Mouse (Mus musculus) CH12.LX (cell line): ENCODE data around the gene Nacc1. TPM values are rescaled to one million over a fixed set of nuclear protein-coding genes. Genes with fewer than 3 reads are reported as not detected.

Source experiments
- DNase-seq: peaks from one replicate; pipeline ENCODE4 v3.0.0-alpha.2; 2013; ENCODE audit errors: extremely low read depth
- H3K27ac ChIP-seq: 2 replicates; pipeline ENCODE4 v1.5.1; 2012; ENCODE audit warnings: low read depth, mild to moderate bottlenecking, control low read depth, moderate library complexity; ENCODE audit not compliant: insufficient read depth
- H3K27me3 ChIP-seq: replicated peaks from 2 replicates; pipeline ENCODE3; 2012; ENCODE audit warnings: inconsistent platforms
- H3K36me3 ChIP-seq, 2 experiments: replicated peaks in 1 of 2; 2 replicates each; pipeline versions ENCODE3 to v1.6.1; 2012; ENCODE audit warnings: inconsistent platforms in 1 of 2, low read length in 1 of 2, mild to moderate bottlenecking in 1 of 2, mixed read lengths in 1 of 2, moderate library complexity in 1 of 2; ENCODE audit not compliant: control insufficient read depth in 1 of 2, insufficient read depth in 1 of 2
- H3K4me1 ChIP-seq, 2 experiments: 2 replicates each; pipeline ENCODE4 v1.6.1; 2012; ENCODE audit warnings: inconsistent platforms in 1 of 2, moderate library complexity in 1 of 2; ENCODE audit not compliant: insufficient read depth in 2 of 2, control insufficient read depth in 1 of 2
- H3K4me2 ChIP-seq: 2 replicates; pipeline ENCODE4 v1.6.1; 2012; ENCODE audit warnings: low read depth, mild to moderate bottlenecking, control low read depth; ENCODE audit not compliant: poor library complexity, insufficient read depth, severe bottlenecking
- H3K4me3 ChIP-seq, 3 experiments: fragments of 150-350 bp in 1 of 3; sonication (generic) in 1 of 3; replicated peaks in 1 of 3; 2 replicates each; pipeline versions ENCODE3 to v1.5.1; 2011 to 2012; ENCODE audit warnings: low read depth in 2 of 3, low read length in 2 of 3, mild to moderate bottlenecking in 2 of 3, moderate library complexity in 2 of 3, control low read depth in 1 of 3, improper control_type of control experiment in 1 of 3, inconsistent platforms in 1 of 3, mixed read lengths in 1 of 3; ENCODE audit not compliant: poor library complexity in 1 of 3
- H3K79me2 ChIP-seq: replicated peaks from 2 replicates; pipeline ENCODE4 v1.6.1; 2012; ENCODE audit warnings: mild to moderate bottlenecking, moderate library complexity; ENCODE audit not compliant: control insufficient read depth, poor library complexity, insufficient read depth, severe bottlenecking; ENCODE audit errors: extremely low read depth
- H3K9ac ChIP-seq: 2 replicates; pipeline ENCODE4 v1.6.1; 2012; ENCODE audit warnings: low read depth, mild to moderate bottlenecking, control low read depth, moderate library complexity; ENCODE audit not compliant: insufficient read depth
- H3K9me3 ChIP-seq: replicated peaks from 2 replicates; pipeline ENCODE3; 2012; ENCODE audit warnings: low read length, inconsistent platforms, mixed read lengths
- BHLHE40 ChIP-seq: IDR thresholded peaks from 2 replicates; pipeline ENCODE4 v1.6.1; 2011; ENCODE audit warnings: mild to moderate bottlenecking, low read depth, low read length, improper control_type of control experiment
- CHD1 ChIP-seq: IDR thresholded peaks from 2 replicates; pipeline ENCODE4 v1.6.1; 2012; ENCODE audit warnings: low read depth, low read length, improper control_type of control experiment, inconsistent platforms
- CHD2 ChIP-seq: IDR thresholded peaks from 2 replicates; pipeline ENCODE4 v1.6.1; 2011; ENCODE audit warnings: low read length, improper control_type of control experiment
- CTCF ChIP-seq, 2 experiments: IDR thresholded peaks in 1 of 2; conservative IDR thresholded peaks in 1 of 2; 2 replicates each; pipeline ENCODE4 v1.5.1; 2011 to 2012; ENCODE audit warnings: low read depth in 2 of 2, low read length in 2 of 2, improper control_type of control experiment in 1 of 2, inconsistent platforms in 1 of 2, mild to moderate bottlenecking in 1 of 2, moderate library complexity in 1 of 2
- ELF1 ChIP-seq: IDR thresholded peaks from 2 replicates; pipeline ENCODE4 v1.6.1; 2014; ENCODE audit warnings: low read depth, mild to moderate bottlenecking, inconsistent platforms, low read length, improper control_type of control experiment
- EP300 ChIP-seq: IDR thresholded peaks from 2 replicates; pipeline ENCODE4 v1.6.1; 2011; ENCODE audit warnings: low read length, improper control_type of control experiment
- GABPA ChIP-seq: IDR thresholded peaks from 2 replicates; pipeline ENCODE4 v1.6.1; 2012; ENCODE audit warnings: low read depth, low read length, improper control_type of control experiment, inconsistent platforms; ENCODE audit not compliant: insufficient replicate concordance
- IRF4 ChIP-seq: IDR thresholded peaks from 2 replicates; pipeline ENCODE4 v1.6.1; 2014; ENCODE audit warnings: low read depth, mild to moderate bottlenecking, inconsistent platforms, low read length, improper control_type of control experiment
- KAT2A ChIP-seq: IDR thresholded peaks from 2 replicates; pipeline ENCODE4 v1.6.1; 2012; ENCODE audit warnings: low read length, improper control_type of control experiment, inconsistent platforms; ENCODE audit not compliant: insufficient replicate concordance
- MEF2A ChIP-seq: IDR thresholded peaks from 2 replicates; pipeline ENCODE4 v1.6.1; 2014; ENCODE audit warnings: low read depth, mild to moderate bottlenecking, inconsistent platforms, low read length, improper control_type of control experiment, borderline replicate concordance
- MXI1 ChIP-seq: IDR thresholded peaks from 2 replicates; pipeline ENCODE4 v1.6.1; 2011; ENCODE audit warnings: mild to moderate bottlenecking, low read depth, low read length, improper control_type of control experiment
- NELFE ChIP-seq: IDR thresholded peaks from 2 replicates; pipeline ENCODE4 v1.6.1; 2011; ENCODE audit warnings: low read depth, low read length, improper control_type of control experiment
- NRF1 ChIP-seq: IDR thresholded peaks from 2 replicates; pipeline ENCODE4 v1.6.1; 2014; ENCODE audit warnings: low read depth, mild to moderate bottlenecking, inconsistent platforms, low read length, improper control_type of control experiment, moderate library complexity
- PAX5 ChIP-seq: IDR thresholded peaks from 2 replicates; pipeline ENCODE4 v1.6.1; 2012; ENCODE audit warnings: low read length, inconsistent platforms, mixed read lengths
- POLR2A ChIP-seq: IDR thresholded peaks from 2 replicates; pipeline ENCODE4 v1.6.1; 2011; ENCODE audit warnings: low read depth, mild to moderate bottlenecking, improper control_type of control experiment, low read length
- RAD21 ChIP-seq: IDR thresholded peaks from 2 replicates; pipeline ENCODE4 v1.6.1; 2011; ENCODE audit warnings: low read depth, mild to moderate bottlenecking, low read length, improper control_type of control experiment, moderate library complexity
- SIN3A ChIP-seq: IDR thresholded peaks from 2 replicates; pipeline ENCODE4 v1.6.1; 2012; ENCODE audit warnings: low read length, improper control_type of control experiment, inconsistent platforms
- SMC3 ChIP-seq: IDR thresholded peaks from 2 replicates; pipeline ENCODE4 v1.6.1; 2011; ENCODE audit warnings: low read depth, low read length, improper control_type of control experiment
- TCF12 ChIP-seq: IDR thresholded peaks from 2 replicates; pipeline ENCODE4 v1.6.1; 2014; ENCODE audit warnings: low read depth, mild to moderate bottlenecking, inconsistent platforms, low read length, improper control_type of control experiment
- USF1 ChIP-seq: IDR thresholded peaks from 2 replicates; pipeline ENCODE4 v1.6.1; 2014; ENCODE audit warnings: low read depth, mild to moderate bottlenecking, inconsistent platforms, low read length, improper control_type of control experiment
- ZNF384 ChIP-seq: IDR thresholded peaks from 2 replicates; pipeline ENCODE4 v1.6.1; 2012; ENCODE audit warnings: low read depth, low read length, improper control_type of control experiment, inconsistent platforms
- dilution Hi-C: fragments of 300-500 bp; cut with MboI; formaldehyde crosslinking; loops from 2 replicates; pipeline ENCODE4 v1.14.3; 2020; ENCODE audit warnings: low sequenced_read_pairs; ENCODE audit not compliant: extremely low pct_unique_long_range_greater_than_20kb, extremely low pct_ligation_motif_present
- in situ Hi-C: fragments of 300-500 bp; cut with MboI; formaldehyde crosslinking; loops from 3 replicates; pipeline ENCODE4 v1.14.3; 2019; ENCODE audit warnings: low sequenced_read_pairs, low pct_ligation_motif_present, low pct_unique_long_range_greater_than_20kb, mixed read lengths
- polyA plus RNA-seq: library from polyadenylated mRNA; unstranded; fragments of >175 nt; gene quantifications from 2 replicates; pipeline ENCODE4 v1.2.1, GENCODE M21; 2012; ENCODE audit warnings: low read depth; ENCODE audit not compliant: insufficient read length
- total RNA-seq, 2 experiments: library from RNA; depleted of rRNA; stranded (reverse); fragments of 300-350 nt in 1 of 2; fragments of >200 nt in 1 of 2; gene quantifications; 2 replicates each; pipeline ENCODE4 v1.2.3; 2012 to 2014

Gene Nacc1
- total and polyA plus RNA-seq, 3 experiments: 23.3 to 84.1 (median 45.1) TPM

DNA sequence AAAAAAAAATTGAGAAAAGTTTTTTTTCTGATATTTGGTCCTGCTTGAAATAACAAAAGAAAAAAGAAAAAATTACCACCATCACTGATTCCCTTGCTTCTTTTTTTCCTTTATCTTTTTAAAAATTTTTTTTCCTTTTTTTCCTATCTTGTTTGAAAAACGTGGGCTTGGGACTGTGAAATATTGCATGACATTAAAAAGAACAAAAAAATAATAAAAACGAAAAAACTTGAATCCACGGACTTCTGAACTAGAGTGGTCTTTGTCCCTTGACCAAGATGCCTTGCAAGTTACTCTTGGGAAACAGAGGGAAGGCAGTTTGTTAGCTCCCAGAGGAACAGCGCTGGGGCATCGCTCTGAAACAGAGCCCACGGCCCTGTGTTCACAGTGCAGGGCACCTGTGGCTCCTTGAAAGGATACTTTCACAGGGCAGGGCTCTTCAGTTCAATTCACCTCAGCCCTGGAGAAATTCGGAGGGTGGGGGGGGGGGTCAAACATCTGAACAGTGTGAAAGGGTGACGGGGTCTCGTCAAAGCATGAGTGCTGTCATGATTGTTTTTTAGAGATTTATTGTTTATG lies 47.6 kb downstream of the Nacc1 start:
- TF ChIP-seq EP300 (no peak), NELFE (no peak), ZNF384 (0 out of 2 replicates have a peak, but pooled peaks have one; percentile 5), CHD1 (peak; percentile 83; the same call in 1 of the 2 replicates)
- no peak for DNase-seq
- H3K27ac ChIP-seq: no peak overlapping the region

GRCm38 (mm10) chr8:84639162-84640009 lies 48.3 kb downstream of the Nacc1 start:
- peaks cover 11 to 31% of the 10 kb centered on the region in 2 experiments for H3K4me1 ChIP-seq
- peak; percentile 51 for TF ChIP-seq TCF12
- no peak for TF ChIP-seq USF1
- TF ChIP-seq CHD2: no peak; the same call in 1 of the 2 replicates
- peak in 1 of 2 experiments; percentile 74; a peak in 2 of 4 replicates for TF ChIP-seq CTCF (conservative IDR thresholded peaks at IDR 0.05 in 1 of 2, IDR thresholded peaks at IDR 0.05 in 1 of 2; ENCODE audit: low read depth in 2 of 2, low read length in 2 of 2)
- peak; percentile 81; the same call in 1 of the 2 replicates for TF ChIP-seq MEF2A
- TF ChIP-seq SIN3A: 0 out of 2 replicates have a peak, but pooled peaks have one; percentile 28
- TF ChIP-seq GABPA: no peak
- peak; percentile 99 for TF ChIP-seq NRF1
- peak; percentile 24; the same call in 1 of the 2 replicates for TF ChIP-seq SMC3
- TF ChIP-seq NELFE: 0 out of 2 replicates have a peak, but pooled peaks have one; percentile 27
- TF ChIP-seq RAD21: peak; percentile 18
- TF ChIP-seq BHLHE40: peak; percentile 34; the same call in 1 of the 2 replicates
- peak; percentile 70 for TF ChIP-seq POLR2A
- 0 out of 2 replicates have a peak, but pooled peaks have one; percentile 21 for TF ChIP-seq KAT2A
- TF ChIP-seq ELF1: peak; percentile 29; the same call in 1 of the 2 replicates
- TF ChIP-seq MXI1: peak; percentile 46
- TF ChIP-seq PAX5: no peak
- no peak for TF ChIP-seq IRF4
- TF ChIP-seq EP300: 0 out of 2 replicates have a peak, but pooled peaks have one; percentile 19
- TF ChIP-seq, all 38 proteins: peak for 14
- H3K79me2 ChIP-seq: no peaks in the 10 kb centered on the region
- peak overlapping the region; percentile 78 for H3K4me2 ChIP-seq
- DNase-seq: peak; percentile 87
- in situ Hi-C loops (no loop called here), dilution Hi-C loops (no loop called here)
- peaks cover 0 to 17% of the 10 kb centered on the region in 2 experiments for H3K36me3 ChIP-seq
- peak overlapping the region; percentile 89 for H3K9ac ChIP-seq
- H3K27ac ChIP-seq: peak overlapping the region; percentile 60; the same call in 1 of the 2 replicates
- H3K27me3 ChIP-seq: peaks cover 2% of the 10 kb centered on the region
- peak overlapping the region; percentile 58 to 85 (median 64) for H3K4me3 ChIP-seq
- no peaks in the 10 kb centered on the region for H3K9me3 ChIP-seq

More for the DNA sequence above, 47.6 kb downstream of the Nacc1 start:
- in situ Hi-C loops (no loop called here), dilution Hi-C loops (no loop called here)
- Histone ChIP-seq H3K9me3 (no peaks in the 10 kb centered on the region), H3K4me3 (peak overlapping the region; percentile 40 to 58 (median 54)), H3K36me3 (peaks cover 0 to 11% of the 10 kb centered on the region in 2 experiments), H3K4me2 (peak overlapping the region; percentile 82), H3K79me2 (no peaks in the 10 kb centered on the region), H3K9ac (peak overlapping the region; percentile 48), H3K27me3 (peaks cover 2% of the 10 kb centered on the region), H3K4me1 (peaks cover 9 to 31% of the 10 kb centered on the region in 2 experiments)
